In genomic region chr11:23954323-23954722, GRCm38 (mm10) we compare ENCODE assay signal across 8 mouse cellular contexts. TPM values are rescaled to one million over a fixed set of nuclear protein-coding genes. Genes with fewer than 3 reads are reported as not detected.
DNase-seq lines count a peak whose midpoint lies in the region; ATAC-seq lines count a peak whose summit lies in the region.

No protein-coding gene starts in this region.

- 2% methylated on average over 4 of the region's 4 CpGs for WGBS in heart, embryonic 12.5 days
- WGBS in heart, embryonic 10.5 days, result 9% methylated on average over 4 of the region's 4 CpGs

- no peaks in the 10 kb centered on the region for H3K4me1 ChIP-seq in heart, embryonic 12.5 days (replicated peaks)
- no peaks in the 10 kb centered on the region for H3K4me1 ChIP-seq in heart, embryonic 10.5 days
- H3K4me1 ChIP-seq in megakaryocyte, embryonic 14.5 days, result peaks cover 18% of the 10 kb centered on the region

- peaks cover 8% of the 10 kb centered on the region; the same call in 1 of the 2 replicates for H3K9me3 ChIP-seq in heart, embryonic 12.5 days (replicated peaks)
- H3K9me3 ChIP-seq in heart, embryonic 10.5 days, result no peaks in the 10 kb centered on the region
- H3K9me3 ChIP-seq in megakaryocyte, embryonic 14.5 days, result peaks cover 18% of the 10 kb centered on the region

- no peaks in the 10 kb centered on the region for H3K36me3 ChIP-seq in heart, embryonic 12.5 days
- H3K36me3 ChIP-seq in heart, embryonic 10.5 days, result no peaks in the 10 kb centered on the region
- H3K36me3 ChIP-seq in megakaryocyte, embryonic 14.5 days (replicated peaks; ENCODE audit: low read length), result no peaks in the 10 kb centered on the region

- H3K9ac ChIP-seq in heart, embryonic 12.5 days, result 0 out of 2 replicates have a peak overlapping the region, but pooled peaks have one; percentile 14

- ATAC-seq in heart, embryonic 12.5 days (ENCODE audit: insufficient number of reproducible peaks, low FRiP score), result no peak

- H3K27ac ChIP-seq in heart, embryonic 12.5 days (ENCODE audit: poor library complexity, severe bottlenecking), result no peak overlapping the region
- no peak overlapping the region for H3K27ac ChIP-seq in heart, embryonic 10.5 days

- no peak for DNase-seq in heart, embryonic 10.5 days (ENCODE audit: low spot score)
- peak; percentile 50 for DNase-seq in CD4-positive helper T cell, adult 2 months (ENCODE audit: low read depth, low spot score)
- DNase-seq in embryo, embryonic 10 days (ENCODE audit: low spot score), result peak; percentile 11
- DNase-seq in right cerebral cortex, postnatal 14 days, result no peak
- no peak for DNase-seq in T-cell, adult 2 months (ENCODE audit: low spot score)
- DNase-seq in adrenal gland, postnatal 10 days, result no peak

- H3K27me3 ChIP-seq in heart, embryonic 12.5 days (replicated peaks), result peaks cover 5% of the 10 kb centered on the region; the same call in 1 of the 2 replicates
- no peaks in the 10 kb centered on the region for H3K27me3 ChIP-seq in heart, embryonic 10.5 days (ENCODE audit: insufficient read depth, poor library complexity, severe bottlenecking)
- H3K27me3 ChIP-seq in megakaryocyte, embryonic 14.5 days (replicated peaks), result peaks cover 4% of the 10 kb centered on the region

- H3K4me3 ChIP-seq in heart, embryonic 12.5 days, result peak overlapping the region; percentile 12; the same call in 1 of the 2 replicates
- no peak overlapping the region for H3K4me3 ChIP-seq in heart, embryonic 10.5 days
- H3K4me3 ChIP-seq in megakaryocyte, embryonic 14.5 days (replicated peaks), result peak overlapping the region; percentile 75

- H3K4me2 ChIP-seq in heart, embryonic 12.5 days, result peak overlapping the region; percentile 40

RNA-seq across cellular contexts. Expression of gene Papolg, which starts 59.3 kb away (rescaled TPM):
- polyA plus RNA-seq in heart, embryonic 12.5 days (2016; fragmentation: Nextera tagmentation; extraction: Ambion mirVana), result 12.0 and 12.1 TPM in 2 replicates
- polyA plus RNA-seq in heart, embryonic 10.5 days (2016; fragmentation: Nextera tagmentation; extraction: Ambion mirVana), result 11.9 and 13.6 TPM in 2 replicates
- 0.39 and 0.91 TPM in 2 replicates for polyA plus RNA-seq in megakaryocyte, embryonic 14.5 days (2012; ENCODE audit: insufficient read depth, low replicate concordance)
- 10 to 100 TPM in 1 of 2 experiments, 1 to 10 TPM in 1; 9.8 to 11.1 TPM for total RNA-seq in adrenal gland, postnatal 10 days (2021)

Comparison
In these comparisons a context has a peak if more than half of its experiments do, and no peak if none do; other contexts are left out.
1. DNase-seq: peak in CD4-positive helper T cell, adult 2 months (single experiment) and embryo, embryonic 10 days (single experiment); none in heart, embryonic 10.5 days (single experiment), right cerebral cortex, postnatal 14 days (single experiment), T-cell, adult 2 months (single experiment) and adrenal gland, postnatal 10 days (single experiment).